Mouse (Mus musculus) heart, adult 8-10 months (tissue): ENCODE results near the gene Ap1b1. TPM values are rescaled to one million over a fixed set of nuclear protein-coding genes. Genes with fewer than 3 reads are reported as not detected.
"Not testable (repeated sequence)": the region's sequence is repeated elsewhere in the genome, so short reads cannot be mapped to it uniquely, and the experiment has no call there.

Experiments used
- DNase-seq: peaks from one replicate; pipeline ENCODE4 v3.0.0; 2022; ENCODE audit warnings: low spot score
- microRNA-seq: library from miRNA; unstranded; fragments of <30 nt; microRNA quantifications from one replicate; pipeline ENCODE4 v1.2.0, GENCODE M21; 2022
- total RNA-seq, 4 experiments: library from RNA; stranded (reverse); gene quantifications; 2 replicates each; pipeline ENCODE4 v1.2.4; 2022

The Ap1b1 gene
- total RNA-seq, 4 experiments from 2014 or later: 44.3 to 62.4 (median 54.2) TPM

DNA sequence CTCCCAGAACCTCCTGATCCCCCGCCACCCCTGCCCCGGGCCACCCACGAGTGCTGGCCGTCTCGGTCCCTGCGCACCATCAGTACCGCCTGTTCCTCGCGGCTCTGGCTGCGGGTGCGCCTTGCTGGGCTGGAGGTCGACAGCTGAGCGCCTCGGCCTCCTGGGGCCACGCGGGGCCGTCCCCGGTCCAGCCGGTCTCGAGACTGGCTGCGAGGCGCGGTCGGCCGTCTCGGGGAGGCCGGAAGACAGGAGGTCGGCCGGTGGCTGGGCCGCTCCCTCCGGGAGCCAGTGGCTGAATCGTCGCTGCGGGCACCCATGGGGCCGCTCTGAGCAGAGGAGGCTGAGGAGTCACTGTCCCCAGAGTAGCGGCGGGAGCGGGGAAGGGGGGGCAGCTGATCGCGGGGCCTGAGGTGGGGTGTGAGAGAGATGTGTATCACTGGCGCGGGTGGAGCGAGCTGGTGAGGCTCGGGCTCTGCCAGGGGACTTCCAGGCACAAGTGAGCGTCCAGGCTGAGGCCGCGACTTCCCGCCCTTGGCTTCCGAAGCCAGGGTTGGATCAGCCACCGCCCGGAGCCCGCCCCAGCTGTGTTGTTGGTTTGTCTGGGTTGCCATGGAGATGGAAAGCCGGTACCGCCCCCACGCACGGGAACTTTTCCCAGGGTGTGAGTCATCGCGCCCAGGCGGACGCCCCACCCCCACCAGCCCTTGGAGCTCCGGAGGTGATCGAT is 75.0 kb downstream of the Ap1b1 start:
- peak; percentile 98 for DNase-seq

DNA sequence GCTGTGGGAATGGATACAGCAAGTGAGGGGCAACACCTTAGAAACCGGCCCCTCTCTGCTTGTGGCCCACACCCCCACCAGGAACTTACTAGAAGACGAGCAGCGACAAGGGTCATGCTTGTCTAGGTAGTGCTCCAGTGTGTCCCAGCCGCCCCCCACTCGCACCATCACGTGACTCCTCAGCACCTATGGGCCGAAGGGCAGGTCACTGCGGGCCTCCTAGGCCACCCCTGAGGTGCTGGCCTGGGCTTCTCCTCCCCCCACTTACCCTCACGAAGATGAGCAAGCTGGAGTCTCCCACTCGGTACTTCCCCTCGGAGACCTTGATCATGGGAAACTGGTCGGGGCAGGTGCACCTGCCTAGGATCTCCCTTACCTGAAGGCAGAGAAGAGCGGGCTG is 75.7 kb downstream of the Ap1b1 start:
- DNase-seq: no peak

- no peak for DNase-seq
Measured at GRCm38 (mm10) chr11:5062860-5063505, 76.4 kb downstream of the Ap1b1 start.

- DNase-seq: no peak
Measured at GRCm38 (mm10) chr11:5063561-5064281, 77.1 kb downstream of the Ap1b1 start.

DNA sequence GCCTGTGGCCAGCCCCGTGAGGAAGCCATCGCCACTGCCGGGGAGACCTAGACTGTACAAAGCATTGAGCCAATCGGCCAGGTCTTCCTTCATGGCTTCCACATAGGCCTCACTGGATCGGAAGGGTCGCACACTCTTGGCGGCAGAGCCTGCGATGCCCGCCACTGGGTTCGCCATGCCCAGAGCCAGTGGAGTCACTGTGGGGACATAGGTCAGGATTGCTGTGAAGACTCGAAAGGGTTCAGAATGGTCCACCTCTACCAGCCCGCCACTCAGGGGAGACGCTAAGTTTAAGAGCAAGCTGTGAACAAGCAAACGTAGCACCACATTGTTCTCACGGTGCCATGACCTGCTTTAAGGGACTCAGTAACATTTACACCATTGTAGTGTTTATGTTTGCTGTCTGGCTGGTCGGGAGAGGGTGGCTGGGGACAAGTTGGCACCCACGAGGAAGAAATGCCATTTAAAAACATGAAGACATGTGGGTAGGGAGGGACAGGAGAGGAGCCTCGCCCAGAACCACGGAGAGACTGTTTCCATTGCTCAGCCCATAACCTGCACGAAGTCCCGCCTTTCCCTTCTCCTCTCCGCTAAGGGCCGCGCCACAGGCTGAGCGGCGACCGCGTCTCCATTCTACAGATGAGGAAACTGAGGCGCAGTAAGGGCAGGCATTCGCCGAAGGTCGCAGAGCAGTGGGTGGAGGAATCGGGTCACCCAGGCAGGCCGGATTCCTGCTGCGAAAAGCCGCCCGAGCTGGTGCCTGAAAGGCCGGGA is 77.8 kb downstream of the Ap1b1 start:
- DNase-seq: no peak

GRCm38 (mm10) chr11:5065056-5065821 is 78.6 kb downstream of the Ap1b1 start, which contains the start of gene Gas2l1:
TSS of gene Gas2l1 (minus strand) at chr11:5065327.
- DNase-seq: peak; percentile 94

DNA sequence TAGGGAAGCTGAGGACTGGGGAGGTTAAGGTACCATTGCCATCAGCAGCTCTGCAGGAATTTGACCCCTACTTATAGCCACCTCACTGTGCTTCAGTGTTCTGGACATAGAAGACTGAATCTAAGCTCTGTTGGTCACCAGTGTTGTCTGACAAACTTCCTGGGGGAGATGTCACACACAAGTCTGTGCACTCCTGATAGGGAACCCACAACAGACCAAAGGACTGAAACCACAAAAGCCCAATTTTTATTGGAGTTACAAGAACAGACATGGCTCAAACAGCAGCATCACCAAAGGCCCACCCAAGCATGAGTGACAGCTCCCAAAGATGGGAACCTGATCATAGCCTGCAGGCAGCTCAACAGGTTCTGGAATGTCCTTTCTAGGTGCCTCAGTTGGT is 80.4 kb downstream of the Ap1b1 start:
- DNase-seq: no peak

DNA sequence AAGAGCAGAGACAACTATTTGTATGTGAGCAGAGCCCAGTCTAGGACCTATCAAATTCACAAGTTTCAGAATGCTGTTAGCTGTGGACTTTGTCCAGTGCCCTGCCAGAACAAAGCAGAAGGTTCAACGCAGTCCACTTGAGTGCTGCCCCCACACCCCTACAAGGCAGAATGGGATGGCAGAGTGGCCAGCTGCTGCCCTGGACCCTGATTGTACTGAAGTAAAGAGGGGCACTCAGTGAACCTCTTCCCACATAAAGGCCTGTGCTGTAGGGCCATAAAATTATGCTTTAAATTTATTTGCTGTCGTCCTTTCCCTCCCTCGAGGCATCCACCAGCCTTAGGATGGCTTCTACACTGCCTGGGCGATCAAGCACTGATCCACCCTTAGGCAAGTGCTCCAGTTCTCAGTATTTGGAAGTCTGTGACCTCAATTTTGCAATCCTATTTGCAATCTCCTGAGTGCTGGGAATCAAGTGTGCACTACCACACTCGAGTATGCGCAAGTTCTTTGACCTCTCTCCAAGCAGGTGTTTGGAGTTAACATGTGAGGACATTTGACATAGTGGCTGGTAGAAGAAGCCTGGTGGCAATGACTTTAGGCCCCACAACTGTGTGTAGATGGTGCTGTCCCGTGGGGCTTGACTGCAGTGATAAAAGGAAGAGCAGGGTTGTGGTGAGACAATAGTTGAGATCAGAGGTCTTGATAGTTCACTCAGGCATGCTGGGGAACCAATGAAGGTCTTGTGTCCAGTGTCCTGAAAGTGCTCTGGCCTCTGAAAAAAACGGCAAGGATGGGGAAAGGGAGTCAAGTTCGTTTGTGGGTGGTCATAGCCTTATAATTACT is 81.7 kb downstream of the Ap1b1 start:
- no peak for DNase-seq

- DNase-seq: no peak
Measured at GRCm38 (mm10) chr11:5074882-5075281, 88.3 kb downstream of the Ap1b1 start.

- DNase-seq: no peak
Measured at GRCm38 (mm10) chr11:5075760-5076159, 89.1 kb downstream of the Ap1b1 start.

DNA sequence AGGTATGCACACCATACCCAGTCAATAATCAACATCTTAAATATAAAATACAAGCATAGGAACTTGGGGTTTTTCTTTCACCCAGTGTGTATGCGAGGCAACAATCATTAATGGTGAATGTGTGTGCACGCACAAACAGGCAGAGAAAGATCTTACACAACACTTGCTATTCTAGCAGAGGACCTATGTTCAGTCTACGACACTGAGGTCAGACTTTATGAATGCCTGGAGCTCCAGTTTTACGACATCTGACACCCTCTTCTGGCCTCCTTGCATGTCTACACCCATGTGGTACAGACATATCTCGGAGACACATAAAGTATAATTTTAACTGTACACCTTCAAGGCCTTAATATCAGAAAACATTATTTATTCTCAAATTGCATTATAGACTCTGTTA is 90.2 kb downstream of the Ap1b1 start:
- not testable (repeated sequence) for DNase-seq

DNA sequence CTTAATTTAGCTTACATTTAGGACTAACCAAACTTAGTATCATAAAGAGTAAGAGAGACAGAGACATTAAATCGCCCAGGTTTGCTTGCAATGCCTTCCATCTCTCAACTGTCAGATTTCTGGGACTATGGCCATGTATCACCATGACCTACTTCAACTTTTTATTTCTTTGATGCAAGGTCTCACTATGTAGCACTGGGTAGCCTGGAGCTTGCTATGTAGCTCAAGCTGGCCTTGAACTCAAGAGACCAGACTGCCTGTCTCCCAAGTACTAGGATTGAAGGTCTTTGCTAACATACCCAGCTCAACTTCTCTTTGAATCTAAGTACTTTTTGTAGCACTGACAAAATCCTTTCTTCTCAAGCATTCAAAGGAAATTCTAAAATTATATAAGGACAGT is 102.5 kb downstream of the Ap1b1 start:
- DNase-seq: no peak

- no peak for DNase-seq
Measured at GRCm38 (mm10) chr11:5091706-5092105, 105.1 kb downstream of the Ap1b1 start.

Small RNA genes within 50 kb of the gene (microRNA-seq; reads per million reads assigned to microRNA genes)
- gene Gm47296: not detected

Other genes with a start within 250 kb of the Ap1b1 start
- not detected for gene Cabp7, start 240.0 kb upstream of the Ap1b1 start, total RNA-seq
- 10 to 100 TPM; 75.5 to 80.0 (median 78.3) TPM for gene Nf2, start 137.3 kb upstream of the Ap1b1 start, total RNA-seq
- gene Nipsnap1, start 112.9 kb upstream of the Ap1b1 start, total RNA-seq: 1 to 10 TPM in 1 of 4 experiments, under 1 TPM in 3; 0.52 to 1.1 (median 0.82) TPM
- 10 to 100 TPM; 14.9 to 19.8 (median 16.2) TPM for gene Thoc5, start 91.5 kb upstream of the Ap1b1 start, total RNA-seq
- gene Nefh, start 38.8 kb upstream of the Ap1b1 start, total RNA-seq: not detected
- 1 to 10 TPM; 3.3 to 7.8 (median 5.8) TPM for gene Rasl10a, start 71.3 kb downstream of the Ap1b1 start, total RNA-seq
- 10 to 100 TPM; 13.8 to 18.1 (median 15.6) TPM for gene Gas2l1, start 78.5 kb downstream of the Ap1b1 start, total RNA-seq
- 10 to 100 TPM; 26.7 to 27.7 (median 27.3) TPM for gene Rhbdd3, start 112.1 kb downstream of the Ap1b1 start, total RNA-seq
- 100 to 1,000 TPM in 1 of 4 experiments, 10 to 100 TPM in 3; 74.3 to 111 (median 95.2) TPM for gene Ewsr1, start 112.4 kb downstream of the Ap1b1 start, total RNA-seq
- 1 to 10 TPM in 1 of 4 experiments, under 1 TPM in 3; 0.73 to 2.0 (median 0.90) TPM for gene Emid1, start 165.4 kb downstream of the Ap1b1 start, total RNA-seq